Mouse (Mus musculus) thymus, postnatal 0 days (tissue): ENCODE data around the gene Arfrp1. TPM values are rescaled to one million over a fixed set of nuclear protein-coding genes. Genes with fewer than 3 reads are reported as not detected.

Experiments used
- polyA plus RNA-seq: library from polyadenylated mRNA; unstranded; fragments of >200 nt; fragmentation: Nextera tagmentation; extraction: Ambion mirVana; gene quantifications from 2 replicates; pipeline ENCODE4 v1.2.1, GENCODE M21; 2015

The Arfrp1 gene
- polyA plus RNA-seq, 1 experiment from 2014 or later: 68.0 TPM

Other genes starting within 250 kb of the Arfrp1 start
- gene Kcnq2, start 230.1 kb downstream of the Arfrp1 start, polyA plus RNA-seq: 0.07 and 0.10 TPM in 2 replicates
- not detected in 2 replicates for gene Eef1a2, start 208.4 kb downstream of the Arfrp1 start, polyA plus RNA-seq
- 270 and 288 TPM in 2 replicates for gene Ppdpf, start 178.2 kb downstream of the Arfrp1 start, polyA plus RNA-seq
- gene Ptk6, start 162.6 kb downstream of the Arfrp1 start, polyA plus RNA-seq: 0.03 and 0.05 TPM in 2 replicates
- 0.24 and 0.30 TPM in 2 replicates for gene Srms, start 152.2 kb downstream of the Arfrp1 start, polyA plus RNA-seq
- gene Fndc11, start 145.4 kb downstream of the Arfrp1 start, polyA plus RNA-seq: 0.39 and 0.54 TPM in 2 replicates
- gene Helz2, start 123.4 kb downstream of the Arfrp1 start, polyA plus RNA-seq: 5.0 TPM in 2 replicates
- gene Gmeb2, start 77.4 kb downstream of the Arfrp1 start, polyA plus RNA-seq: 11.8 and 14.1 TPM in 2 replicates
- gene Stmn3, start 50.9 kb downstream of the Arfrp1 start, polyA plus RNA-seq: 0.22 and 0.27 TPM in 2 replicates
- 31.9 and 37.6 TPM in 2 replicates for gene Rtel1, start 45.7 kb downstream of the Arfrp1 start, polyA plus RNA-seq
- 36.4 and 37.6 TPM in 2 replicates for gene Zgpat, start 476 bp downstream of the Arfrp1 start, polyA plus RNA-seq
- 35.7 and 40.7 TPM in 2 replicates for gene Lime1, start 14.7 kb upstream of the Arfrp1 start, polyA plus RNA-seq
- gene Zbtb46, start 94.0 kb upstream of the Arfrp1 start, polyA plus RNA-seq: 2.4 and 2.8 TPM in 2 replicates
- 0.14 TPM in 1 of 2 replicates, not detected in the other for gene Abhd16b, start 127.8 kb upstream of the Arfrp1 start, polyA plus RNA-seq
- 118 and 124 TPM in 2 replicates for gene Tpd52l2, start 131.7 kb upstream of the Arfrp1 start, polyA plus RNA-seq
- 76.1 and 86.7 TPM in 2 replicates for gene Dnajc5, start 155.1 kb upstream of the Arfrp1 start, polyA plus RNA-seq
- gene Uckl1, start 219.5 kb upstream of the Arfrp1 start, polyA plus RNA-seq: 50.0 and 51.1 TPM in 2 replicates
- 51.7 and 55.3 TPM in 2 replicates for gene Prpf6, start 226.5 kb upstream of the Arfrp1 start, polyA plus RNA-seq
- 23.3 and 35.0 TPM in 2 replicates for gene Zfp512b, start 227.4 kb upstream of the Arfrp1 start, polyA plus RNA-seq
- 9.4 and 12.1 TPM in 2 replicates for gene Samd10, start 233.8 kb upstream of the Arfrp1 start, polyA plus RNA-seq